Mouse (Mus musculus): Measurements from ENCODE around the gene S100a16. TPM values are rescaled to one million over a fixed set of nuclear protein-coding genes. Genes with fewer than 3 reads are reported as not detected.

The S100a16 gene
- polyA plus RNA-seq, 1 experiment = not detected

GRCm38 (mm10) chr3:90586906-90587305 lies 49.9 kb downstream of the S100a16 start:
- 46% methylated on average over 10 of the region's 10 CpGs for WGBS
- no peak overlapping the region for H3K4me3 ChIP-seq (ENCODE audit: insufficient read depth, low read depth, low read length)
- H3K4me1 ChIP-seq (ENCODE audit: control insufficient read depth, insufficient read depth, low read length) = peaks cover 26% of the 10 kb centered on the region
- no peak for TF ChIP-seq CTCF (IDR thresholded peaks at IDR 0.05; ENCODE audit: insufficient read depth, low read depth, low read length)
- TF ChIP-seq POLR2A (IDR thresholded peaks at IDR 0.05; ENCODE audit: insufficient read depth, low read depth, low read length) = no peak
- H3K27ac ChIP-seq (ENCODE audit: insufficient read depth, low read depth, low read length) = peak overlapping the region; percentile 83

- Histone ChIP-seq H3K4me1 (ENCODE audit: control insufficient read depth, insufficient read depth, low read length) (peaks cover 26% of the 10 kb centered on the region), H3K27ac (ENCODE audit: insufficient read depth, low read depth, low read length) (peak overlapping the region; percentile 87), H3K4me3 (ENCODE audit: insufficient read depth, low read depth, low read length) (no peak overlapping the region)
- TF ChIP-seq POLR2A (IDR thresholded peaks at IDR 0.05; ENCODE audit: insufficient read depth, low read depth, low read length) (no peak), CTCF (IDR thresholded peaks at IDR 0.05; ENCODE audit: insufficient read depth, low read depth, low read length) (no peak)
- 48% methylated on average over 14 of the region's 14 CpGs for WGBS
These were observed 50.5 kb downstream of the S100a16 start for GRCm38 (mm10) chr3:90587361-90588101.

- TF ChIP-seq POLR2A (IDR thresholded peaks at IDR 0.05; ENCODE audit: insufficient read depth, low read depth, low read length) = no peak
- H3K4me1 ChIP-seq (ENCODE audit: control insufficient read depth, insufficient read depth, low read length) = peaks cover 24% of the 10 kb centered on the region
- H3K27ac ChIP-seq (ENCODE audit: insufficient read depth, low read depth, low read length) = peak overlapping the region; percentile 62; the same call in 1 of the 2 replicates
- H3K4me3 ChIP-seq (ENCODE audit: insufficient read depth, low read depth, low read length) = no peak overlapping the region
- WGBS = 89% methylated on average over 6 of the region's 6 CpGs
These were observed 52.3 kb downstream of the S100a16 start for GRCm38 (mm10) chr3:90589390-90589789.

- Histone ChIP-seq H3K4me3 (ENCODE audit: insufficient read depth, low read depth, low read length) (no peak within 1 kb of the TSS), H3K4me1 (ENCODE audit: control insufficient read depth, insufficient read depth, low read length) (peaks cover 23% of the 10 kb centered on the region), H3K27ac (ENCODE audit: insufficient read depth, low read depth, low read length) (peak within 1 kb of the TSS; percentile 62; the same call in 1 of the 2 replicates)
- 94% methylated on average over 8 of the region's 8 CpGs for WGBS
- TF ChIP-seq POLR2A (IDR thresholded peaks at IDR 0.05; ENCODE audit: insufficient read depth, low read depth, low read length) (no peak), CTCF (IDR thresholded peaks at IDR 0.05; ENCODE audit: insufficient read depth, low read depth, low read length) (no peak)
These were observed 52.9 kb downstream of the S100a16 start, which contains the start of gene S100a2 for GRCm38 (mm10) chr3:90589947-90590346. TSS of gene S100a2 (plus strand) at chr3:90590247.

Other genes with a start within 250 kb of the S100a16 start
- gene Gatad2b, start 244.1 kb upstream of the S100a16 start, polyA plus RNA-seq (2012; ENCODE audit: insufficient read depth, insufficient read length, low replicate concordance, missing spikeins) = 118 TPM in 1 of 2 replicates, not detected in the other
- not detected in 2 replicates for gene Slc27a3, start 147.3 kb upstream of the S100a16 start, polyA plus RNA-seq (2012; ENCODE audit: insufficient read depth, insufficient read length, low replicate concordance, missing spikeins)
- gene Ints3, start 103.6 kb upstream of the S100a16 start, polyA plus RNA-seq (2012; ENCODE audit: insufficient read depth, insufficient read length, low replicate concordance, missing spikeins) = not detected in 2 replicates
- not detected in 2 replicates for gene Npr1, start 71.4 kb upstream of the S100a16 start, polyA plus RNA-seq (2012; ENCODE audit: insufficient read depth, insufficient read length, low replicate concordance, missing spikeins)
- gene Ilf2, start 61.1 kb upstream of the S100a16 start, polyA plus RNA-seq (2012; ENCODE audit: insufficient read depth, insufficient read length, low replicate concordance, missing spikeins) = not detected in 2 replicates
- not detected in 2 replicates for gene Snapin, start 46.2 kb upstream of the S100a16 start, polyA plus RNA-seq (2012; ENCODE audit: insufficient read depth, insufficient read length, low replicate concordance, missing spikeins)
- 401 TPM in 1 of 2 replicates, not detected in the other for gene Chtop, start 27.8 kb upstream of the S100a16 start, polyA plus RNA-seq (2012; ENCODE audit: insufficient read depth, insufficient read length, low replicate concordance, missing spikeins)
- not detected in 2 replicates for gene S100a1, start 22.9 kb upstream of the S100a16 start, polyA plus RNA-seq (2012; ENCODE audit: insufficient read depth, insufficient read length, low replicate concordance, missing spikeins)
- not detected in 2 replicates for gene S100a13, start 22.8 kb upstream of the S100a16 start, polyA plus RNA-seq (2012; ENCODE audit: insufficient read depth, insufficient read length, low replicate concordance, missing spikeins)
- not detected in 2 replicates for gene S100a14, start 10.4 kb upstream of the S100a16 start, polyA plus RNA-seq (2012; ENCODE audit: insufficient read depth, insufficient read length, low replicate concordance, missing spikeins)
- gene S100a3, start 23.3 kb downstream of the S100a16 start, polyA plus RNA-seq (2012; ENCODE audit: insufficient read depth, insufficient read length, low replicate concordance, missing spikeins) = not detected in 2 replicates
- not detected in 2 replicates for gene S100a2, start 53.0 kb downstream of the S100a16 start, polyA plus RNA-seq (2012; ENCODE audit: insufficient read depth, insufficient read length, low replicate concordance, missing spikeins)
- gene Gm42674, start 64.7 kb downstream of the S100a16 start, polyA plus RNA-seq (2012; ENCODE audit: insufficient read depth, insufficient read length, low replicate concordance, missing spikeins) = not detected in 2 replicates
- gene S100a4, start 66.5 kb downstream of the S100a16 start, polyA plus RNA-seq (2012; ENCODE audit: insufficient read depth, insufficient read length, low replicate concordance, missing spikeins) = not detected in 2 replicates
- gene S100a5, start 71.3 kb downstream of the S100a16 start, polyA plus RNA-seq (2012; ENCODE audit: insufficient read depth, insufficient read length, low replicate concordance, missing spikeins) = not detected in 2 replicates
- gene S100a6, start 75.6 kb downstream of the S100a16 start, polyA plus RNA-seq (2012; ENCODE audit: insufficient read depth, insufficient read length, low replicate concordance, missing spikeins) = not detected in 2 replicates
- gene S100a7a, start 116.8 kb downstream of the S100a16 start, polyA plus RNA-seq (2012; ENCODE audit: insufficient read depth, insufficient read length, low replicate concordance, missing spikeins) = not detected in 2 replicates
- gene S100a8, start 131.7 kb downstream of the S100a16 start, polyA plus RNA-seq (2012; ENCODE audit: insufficient read depth, insufficient read length, low replicate concordance, missing spikeins) = not detected in 2 replicates
- not detected in 2 replicates for gene S100a9, start 158.5 kb downstream of the S100a16 start, polyA plus RNA-seq (2012; ENCODE audit: insufficient read depth, insufficient read length, low replicate concordance, missing spikeins)
- gene Pglyrp4, start 189.7 kb downstream of the S100a16 start, polyA plus RNA-seq (2012; ENCODE audit: insufficient read depth, insufficient read length, low replicate concordance, missing spikeins) = not detected in 2 replicates
- gene Gm5849, start 240.6 kb downstream of the S100a16 start, polyA plus RNA-seq (2012; ENCODE audit: insufficient read depth, insufficient read length, low replicate concordance, missing spikeins) = not detected in 2 replicates